Mouse (Mus musculus): ENCODE results near the gene Noa1. TPM values are rescaled to one million over a fixed set of nuclear protein-coding genes. Genes with fewer than 3 reads are reported as not detected.
A peak's percentile ranks its signal among the peaks of the same experiment; 100 is the strongest.

Noa1 gene
- 18.1 and 18.2 TPM in 2 replicates for polyA plus RNA-seq (2015; fragmentation: Nextera tagmentation; extraction: Ambion mirVana)

- Histone ChIP-seq H3K36me3 (replicated peaks) (peaks cover 38% of the 10 kb centered on the region), H3K9me3 (replicated peaks) (no peaks in the 10 kb centered on the region), H3K4me3 (replicated peaks) (peak within 1 kb of the TSS; percentile 77), H3K4me2 (peak within 1 kb of the TSS; percentile 99), H3K9ac (peak within 1 kb of the TSS; percentile 84), H3K27ac (replicated peaks) (peak within 1 kb of the TSS; percentile 94), H3K27me3 (no peaks in the 10 kb centered on the region), H3K4me1 (replicated peaks) (peaks cover 36% of the 10 kb centered on the region)
- peak; percentile 96 for ATAC-seq (ENCODE audit: insufficient read depth)
- WGBS (ENCODE audit: insufficient replicate concordance): under 1% methylated on average over 85 of the region's 85 CpGs
Observed at GRCm38 (mm10) chr5:77309924-77310772, at the start of gene Noa1, which contains the start of gene Polr2b. Noa1 (minus strand) TSS chr5:77310084. Polr2b (plus strand) TSS chr5:77310147.

- no peaks in the 10 kb centered on the region for H3K36me3 ChIP-seq (replicated peaks)
- H3K9ac ChIP-seq: no peak overlapping the region
- peaks cover 12% of the 10 kb centered on the region for H3K4me1 ChIP-seq (replicated peaks)
- H3K4me2 ChIP-seq: peak overlapping the region; percentile 71
- WGBS (ENCODE audit: insufficient replicate concordance): 5% methylated on average over 10 of the region's 10 CpGs
- H3K9me3 ChIP-seq (replicated peaks): no peaks in the 10 kb centered on the region
- peak; percentile 28 for ATAC-seq (ENCODE audit: insufficient read depth)
- 0 out of 2 replicates have a peak, but pooled peaks cover 5% of the 10 kb centered on the region for H3K27me3 ChIP-seq
- 0 out of 2 replicates have a peak overlapping the region, but pooled peaks have one; percentile 43 for H3K27ac ChIP-seq (replicated peaks)
- peak overlapping the region; percentile 53 for H3K4me3 ChIP-seq (replicated peaks)
Observed at GRCm38 (mm10) chr5:77358347-77358746, 48.5 kb upstream of the Noa1 start.

- Histone ChIP-seq H3K4me2 (peak overlapping the region; percentile 71), H3K9ac (no peak overlapping the region), H3K4me3 (replicated peaks) (peak overlapping the region; percentile 53), H3K36me3 (replicated peaks) (no peaks in the 10 kb centered on the region), H3K27me3 (0 out of 2 replicates have a peak, but pooled peaks cover 5% of the 10 kb centered on the region), H3K27ac (replicated peaks) (no peak overlapping the region), H3K4me1 (replicated peaks) (peaks cover 12% of the 10 kb centered on the region), H3K9me3 (replicated peaks) (no peaks in the 10 kb centered on the region)
- 18% methylated on average over 22 of the region's 22 CpGs for WGBS (ENCODE audit: insufficient replicate concordance)
- peak; percentile 68 for ATAC-seq (ENCODE audit: insufficient read depth)
Observed at GRCm38 (mm10) chr5:77357405-77358149, 47.7 kb upstream of the Noa1 start.

GRCm38 (mm10) chr5:77355307-77356265 lies 45.7 kb upstream of the Noa1 start:
- Histone ChIP-seq H3K4me1 (replicated peaks) (peaks cover 12% of the 10 kb centered on the region), H3K27ac (replicated peaks) (no peak overlapping the region), H3K27me3 (0 out of 2 replicates have a peak, but pooled peaks cover 5% of the 10 kb centered on the region), H3K9me3 (replicated peaks) (no peaks in the 10 kb centered on the region), H3K4me2 (no peak overlapping the region), H3K36me3 (replicated peaks) (peaks cover under 1% of the 10 kb centered on the region; the same call in 1 of the 2 replicates), H3K4me3 (replicated peaks) (no peak overlapping the region), H3K9ac (no peak overlapping the region)
- 59% methylated on average over 19 of the region's 19 CpGs for whole genome bisulfite sequencing (ENCODE audit: insufficient replicate concordance)
- ATAC-seq (ENCODE audit: insufficient read depth): no peak

GRCm38 (mm10) chr5:77354361-77354787 lies 44.5 kb upstream of the Noa1 start:
- H3K4me1 ChIP-seq (replicated peaks): peaks cover 12% of the 10 kb centered on the region
- H3K4me2 ChIP-seq: peak overlapping the region; percentile 51
- under 1% methylated on average over 16 of the region's 16 CpGs for WGBS (ENCODE audit: insufficient replicate concordance)
- no peak overlapping the region for H3K9ac ChIP-seq
- no peak overlapping the region for H3K4me3 ChIP-seq (replicated peaks)
- H3K27me3 ChIP-seq: 0 out of 2 replicates have a peak, but pooled peaks cover 5% of the 10 kb centered on the region
- no peak overlapping the region for H3K27ac ChIP-seq (replicated peaks)
- H3K9me3 ChIP-seq (replicated peaks): no peaks in the 10 kb centered on the region
- peaks cover 11% of the 10 kb centered on the region for H3K36me3 ChIP-seq (replicated peaks)
- ATAC-seq (ENCODE audit: insufficient read depth): no peak

- 72% methylated on average over 9 of the region's 9 CpGs for WGBS (ENCODE audit: insufficient replicate concordance)
- no peak for ATAC-seq (ENCODE audit: insufficient read depth)
- Histone ChIP-seq H3K27me3 (0 out of 2 replicates have a peak, but pooled peaks cover 5% of the 10 kb centered on the region), H3K4me1 (replicated peaks) (0 out of 2 replicates have a peak, but pooled peaks cover 5% of the 10 kb centered on the region), H3K4me3 (replicated peaks) (no peak overlapping the region), H3K4me2 (no peak overlapping the region), H3K36me3 (replicated peaks) (peaks cover 37% of the 10 kb centered on the region), H3K9me3 (replicated peaks) (no peaks in the 10 kb centered on the region), H3K9ac (no peak overlapping the region), H3K27ac (replicated peaks) (no peak overlapping the region)
Observed at GRCm38 (mm10) chr5:77351691-77352090, 41.8 kb upstream of the Noa1 start.

- H3K4me3 ChIP-seq (replicated peaks): no peak overlapping the region
- no peak overlapping the region for H3K27ac ChIP-seq (replicated peaks)
- no peak for ATAC-seq (ENCODE audit: insufficient read depth)
- peaks cover 51% of the 10 kb centered on the region for H3K36me3 ChIP-seq (replicated peaks)
- 85% methylated on average over 15 of the region's 15 CpGs for WGBS (ENCODE audit: insufficient replicate concordance)
- H3K27me3 ChIP-seq: no peaks in the 10 kb centered on the region
- no peak overlapping the region for H3K9ac ChIP-seq
- H3K4me2 ChIP-seq: no peak overlapping the region
- 0 out of 2 replicates have a peak, but pooled peaks cover 5% of the 10 kb centered on the region for H3K4me1 ChIP-seq (replicated peaks)
- no peaks in the 10 kb centered on the region for H3K9me3 ChIP-seq (replicated peaks)
Observed at GRCm38 (mm10) chr5:77349971-77350658, 40.2 kb upstream of the Noa1 start.

GRCm38 (mm10) chr5:77348901-77349300 lies 39.0 kb upstream of the Noa1 start:
- Histone ChIP-seq H3K9me3 (replicated peaks) (no peaks in the 10 kb centered on the region), H3K36me3 (replicated peaks) (peaks cover 62% of the 10 kb centered on the region), H3K27ac (replicated peaks) (no peak overlapping the region), H3K27me3 (no peaks in the 10 kb centered on the region), H3K9ac (no peak overlapping the region), H3K4me2 (no peak overlapping the region), H3K4me3 (replicated peaks) (no peak overlapping the region), H3K4me1 (replicated peaks) (no peaks in the 10 kb centered on the region)
- 91% methylated on average over 8 of the region's 8 CpGs for WGBS (ENCODE audit: insufficient replicate concordance)
- ATAC-seq (ENCODE audit: insufficient read depth): no peak

- no peaks in the 10 kb centered on the region for H3K4me1 ChIP-seq (replicated peaks)
- H3K27me3 ChIP-seq: no peaks in the 10 kb centered on the region
- no peak overlapping the region for H3K4me2 ChIP-seq
- H3K27ac ChIP-seq (replicated peaks): no peak overlapping the region
- H3K9ac ChIP-seq: no peak overlapping the region
- H3K9me3 ChIP-seq (replicated peaks): no peaks in the 10 kb centered on the region
- peaks cover 95% of the 10 kb centered on the region for H3K36me3 ChIP-seq (replicated peaks)
- H3K4me3 ChIP-seq (replicated peaks): no peak overlapping the region
- ATAC-seq (ENCODE audit: insufficient read depth): no peak
- WGBS (ENCODE audit: insufficient replicate concordance): 84% methylated on average over 4 of the region's 4 CpGs
Observed at GRCm38 (mm10) chr5:77340033-77340432, 30.1 kb upstream of the Noa1 start.

- no peak overlapping the region for H3K9ac ChIP-seq
- 61% methylated on average over 5 of the region's 5 CpGs for WGBS (ENCODE audit: insufficient replicate concordance)
Observed at GRCm38 (mm10) chr5:77330154-77330553, 20.3 kb upstream of the Noa1 start.

More at GRCm38 (mm10) chr5:77330154-77330553, 20.3 kb upstream of the Noa1 start:
- Histone ChIP-seq H3K4me2 (no peak overlapping the region), H3K9me3 (replicated peaks) (no peaks in the 10 kb centered on the region), H3K27me3 (no peaks in the 10 kb centered on the region), H3K27ac (replicated peaks) (no peak overlapping the region), H3K4me1 (replicated peaks) (no peaks in the 10 kb centered on the region), H3K36me3 (replicated peaks) (peaks cover 90% of the 10 kb centered on the region), H3K4me3 (replicated peaks) (no peak overlapping the region)
- ATAC-seq (ENCODE audit: insufficient read depth): no peak

Data from liver, embryonic 15.5 days (tissue).